Comparison of ENCODE assay signal across 1 mouse cellular context in genomic region chr19:57118785-57119565, GRCm38 (mm10).
TF ChIP-seq lines count a peak whose summit lies in the region.

No protein-coding gene starts in this region.

TF ChIP-seq in CH12.LX, 34 proteins besides CTCF, POLR2A, EP300 and RAD21 (continued from another document):
- TF ChIP-seq NRF1 (IDR thresholded peaks at IDR 0.05; ENCODE audit: low read depth, low read length) (peak; percentile 48), BHLHE40 (IDR thresholded peaks at IDR 0.05; ENCODE audit: low read depth, low read length) (peak; percentile 85)
